Mouse (Mus musculus): Measurements from ENCODE around the gene Bank1.

- no peak for TF ChIP-seq E2F4 (IDR thresholded peaks at IDR 0.05; ENCODE audit: insufficient read depth)
- no peak for TF ChIP-seq USF1 (IDR thresholded peaks at IDR 0.05; ENCODE audit: low read depth)
- TF ChIP-seq POLR2A (IDR thresholded peaks at IDR 0.05; ENCODE audit: insufficient read length, low read depth) = no peak
Observed at GRCm38 (mm10) chr3:136302541-136302940, 23.3 kb downstream of the Bank1 start.

Data from myocyte (in vitro differentiated cells).